Mouse (Mus musculus) heart, adult 2 months (tissue): ENCODE results near the gene Kcnk5. TPM values are rescaled to one million over a fixed set of nuclear protein-coding genes. Genes with fewer than 3 reads are reported as not detected.

Experiments
- DNase-seq, 2 experiments: peaks; one replicate each; pipeline ENCODE4 v3.0.0; 2021
- H3K27ac ChIP-seq: fragments of 200-600 bp; 2 replicates; pipeline ENCODE4 v1.8.1; 2022
- H3K27me3 ChIP-seq: fragments of 200-500 bp; 2 replicates; pipeline ENCODE4 v1.6.1; 2012; ENCODE audit warnings: mild to moderate bottlenecking, low read length, inconsistent platforms, mixed read lengths; ENCODE audit not compliant: control insufficient read depth, insufficient read depth
- H3K36me3 ChIP-seq: fragments of 200-500 bp; 2 replicates; pipeline ENCODE4 v1.6.1; 2012; ENCODE audit warnings: low read length, inconsistent platforms; ENCODE audit not compliant: control insufficient read depth, insufficient read depth
- H3K4me1 ChIP-seq: fragments of 200-500 bp; 2 replicates; pipeline ENCODE4 v1.6.1; 2011; ENCODE audit warnings: low read length; ENCODE audit not compliant: control insufficient read depth, insufficient read depth
- H3K4me3 ChIP-seq: fragments of 200-600 bp; 2 replicates; pipeline ENCODE4 v1.8.1; 2022
- H3K79me2 ChIP-seq: fragments of 200-500 bp; replicated peaks from 2 replicates; pipeline ENCODE4 v1.6.1; 2012; ENCODE audit warnings: mild to moderate bottlenecking, inconsistent platforms, low read length, moderate library complexity, mixed read lengths; ENCODE audit not compliant: control insufficient read depth, insufficient read depth
- H3K9ac ChIP-seq: fragments of 200-500 bp; 2 replicates; pipeline ENCODE4 v1.6.1; 2012; ENCODE audit warnings: low read depth, mild to moderate bottlenecking, control low read depth, inconsistent platforms, low read length, mixed read lengths
- CTCF ChIP-seq: fragments of 200-600 bp; IDR thresholded peaks from 2 replicates; pipeline ENCODE4 v1.8.1; 2022; ENCODE audit warnings: antibody characterized with exemption, mild to moderate bottlenecking, moderate library complexity
- EP300 ChIP-seq: fragments of 200-500 bp; IDR thresholded peaks from 2 replicates; pipeline ENCODE4 v1.6.1; 2011; ENCODE audit warnings: low read depth, low read length, control low read depth; ENCODE audit not compliant: insufficient read depth
- POLR2A ChIP-seq: fragments of 200-500 bp; IDR thresholded peaks from 2 replicates; pipeline ENCODE4 v1.6.1; 2011; ENCODE audit warnings: mild to moderate bottlenecking, low read depth, low read length, control low read depth; ENCODE audit not compliant: insufficient read depth
- WGBS: fragments of 180-500 bp; shearing (Covaris S2); methylation state at CpG from one replicate; pipeline ENCODE4 v1.1.7; 2018; 5-methylcytosine and 5-hydroxymethylcytosine counted together
- intact Hi-C: fragments of 180-260 bp; cut with DNase I; formaldehyde crosslinking; loops from one replicate; pipeline ENCODE4 v1.15.1; 2025
- polyA plus RNA-seq: library from polyadenylated mRNA; depleted of rRNA; stranded (reverse); fragments of >200 nt; gene quantifications from 2 replicates; pipeline ENCODE4 v1.2.3, GENCODE M21; 2012
- total RNA-seq, 2 experiments: library from RNA; stranded (reverse); gene quantifications; 2 replicates each; pipeline ENCODE4 v1.2.3; 2021

Kcnk5 gene
- total and polyA plus RNA-seq, 3 experiments = 0.65 to 0.84 (median 0.70) TPM

DNA sequence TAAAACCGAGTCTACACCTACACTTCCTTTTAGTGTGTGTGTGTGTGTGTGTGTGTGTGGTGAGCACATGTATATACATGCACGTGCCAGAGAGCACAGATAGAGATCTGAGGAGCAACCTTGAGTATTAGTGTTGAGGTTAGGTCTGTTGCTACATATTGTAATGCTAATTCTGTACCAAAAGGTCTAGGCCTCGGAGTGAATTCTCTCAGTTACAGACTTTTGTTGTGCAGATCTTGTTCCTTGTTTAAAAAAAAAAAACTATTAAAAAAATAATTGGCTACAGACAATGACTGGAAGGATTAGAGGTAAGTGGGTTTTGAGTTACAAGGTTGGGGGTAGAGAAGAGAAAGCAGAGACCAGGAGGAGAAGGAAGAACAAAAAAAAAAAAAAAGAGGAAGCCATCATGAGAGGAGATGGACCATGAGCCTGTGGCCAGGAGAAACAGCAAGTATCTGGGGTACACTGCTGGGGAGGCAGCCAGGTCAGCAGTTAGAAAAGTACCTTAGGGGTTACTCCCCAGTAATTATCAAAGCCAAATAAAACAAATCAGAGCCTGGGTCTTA is 35.8 kb upstream of the Kcnk5 start:
- Histone ChIP-seq H3K36me3 (no peaks in the 10 kb centered on the region), H3K27ac (no peak overlapping the region), H3K4me3 (no peak overlapping the region), H3K27me3 (no peaks in the 10 kb centered on the region), H3K79me2 (no peaks in the 10 kb centered on the region), H3K4me1 (no peaks in the 10 kb centered on the region), H3K9ac (no peak overlapping the region)
- no peak for DNase-seq
- intact Hi-C loops = no loop called here
- TF ChIP-seq POLR2A (no peak), CTCF (no peak), EP300 (no peak)
- 63% methylated on average over 3 of the region's 3 CpGs for WGBS

DNA sequence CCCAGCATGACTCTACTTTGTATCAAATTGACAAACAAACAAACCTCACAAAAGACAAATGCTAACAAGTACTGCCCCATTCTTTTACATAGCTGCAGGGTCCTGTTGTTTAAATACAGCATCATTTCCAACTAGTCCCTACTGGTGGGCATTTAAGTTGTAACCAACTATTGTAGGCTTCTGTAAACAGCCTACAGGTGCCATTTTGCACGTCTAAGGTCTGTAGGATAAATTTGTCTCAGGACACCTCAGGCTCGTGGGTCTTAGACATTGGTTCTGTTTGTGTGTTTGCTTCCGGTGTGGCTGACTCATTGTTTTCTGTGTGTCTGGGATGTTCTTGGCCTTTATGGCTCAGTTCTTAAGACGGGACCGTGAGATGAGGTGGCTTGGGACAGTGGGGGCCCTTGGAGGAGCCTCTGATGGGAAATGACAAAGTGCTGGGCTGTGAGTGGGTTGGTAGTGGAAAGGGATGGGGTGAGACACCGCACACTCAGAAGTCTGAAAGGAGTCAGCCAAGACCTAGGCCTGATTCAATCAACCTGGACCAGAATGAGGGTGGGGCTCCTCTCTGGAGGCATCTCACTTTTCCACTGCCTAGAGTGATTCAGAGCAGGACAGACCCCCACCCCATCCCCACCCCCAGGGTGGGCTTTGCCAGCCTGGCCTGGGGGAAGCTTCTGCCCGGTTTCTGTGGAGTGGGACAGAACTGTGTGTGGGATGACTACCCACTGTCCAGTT is 35.1 kb upstream of the Kcnk5 start:
- H3K27me3 ChIP-seq = no peaks in the 10 kb centered on the region

DNA sequence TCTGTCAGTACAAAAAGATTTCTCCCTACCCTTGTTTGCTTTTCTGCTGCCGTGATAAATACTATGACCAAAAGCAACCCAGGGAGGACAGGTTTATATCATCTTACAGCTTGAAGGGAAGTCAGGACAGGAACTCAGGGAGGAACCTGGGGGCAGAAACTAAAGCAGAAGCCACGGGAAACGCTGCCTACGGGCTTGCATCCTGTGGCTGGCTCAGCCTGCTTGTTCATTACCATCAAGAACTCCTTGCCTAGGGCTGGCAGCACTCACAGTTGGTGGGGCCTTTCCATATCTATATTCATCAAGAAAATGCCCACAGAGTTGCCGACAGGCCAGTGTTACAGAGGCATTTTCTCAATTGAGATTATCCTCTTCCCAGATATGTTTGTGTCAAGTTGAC is 34.2 kb upstream of the Kcnk5 start:
- H3K9ac ChIP-seq = no peak overlapping the region
- H3K79me2 ChIP-seq = no peaks in the 10 kb centered on the region
- no peaks in the 10 kb centered on the region for H3K4me1 ChIP-seq
- no peak for DNase-seq
- no peak overlapping the region for H3K27ac ChIP-seq
- intact Hi-C loops = no loop called here
- no peaks in the 10 kb centered on the region for H3K27me3 ChIP-seq
- H3K4me3 ChIP-seq = no peak overlapping the region
- WGBS = 27% methylated on average over 5 of the region's 5 CpGs
- TF ChIP-seq POLR2A (no peak), CTCF (no peak), EP300 (no peak)
- no peaks in the 10 kb centered on the region for H3K36me3 ChIP-seq

More for the DNA sequence above, 35.1 kb upstream of the Kcnk5 start:
- DNase-seq = no peak
- no peak overlapping the region for H3K27ac ChIP-seq
- no peak overlapping the region for H3K4me3 ChIP-seq
- TF ChIP-seq POLR2A (no peak), EP300 (no peak), CTCF (no peak)
- no peaks in the 10 kb centered on the region for H3K36me3 ChIP-seq
- no peaks in the 10 kb centered on the region for H3K79me2 ChIP-seq
- WGBS = 83% methylated on average over 7 of the region's 7 CpGs
- H3K4me1 ChIP-seq = no peaks in the 10 kb centered on the region
- intact Hi-C loops = no loop called here
- no peak overlapping the region for H3K9ac ChIP-seq

DNA sequence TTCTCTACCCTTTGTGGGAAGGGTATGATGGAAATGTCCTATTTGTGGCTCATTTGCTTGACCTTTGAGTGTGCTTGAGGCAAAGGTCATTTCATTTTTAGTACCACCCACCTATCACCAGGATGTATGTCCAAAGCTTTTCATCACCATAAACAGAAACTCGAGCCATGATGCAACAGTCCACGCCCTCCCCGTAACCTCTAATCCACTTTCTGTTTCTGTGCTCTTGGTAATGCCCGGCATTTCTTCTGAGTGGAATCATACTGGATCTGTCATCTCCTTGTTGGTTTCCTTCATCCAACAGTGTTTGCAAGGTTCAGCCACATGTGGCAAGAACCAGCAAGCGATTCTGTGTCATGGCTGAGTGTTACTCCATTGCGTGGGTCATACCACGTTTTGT is 32.5 kb upstream of the Kcnk5 start:
- Histone ChIP-seq H3K27me3 (no peaks in the 10 kb centered on the region), H3K9ac (no peak overlapping the region), H3K36me3 (no peaks in the 10 kb centered on the region), H3K4me3 (no peak overlapping the region), H3K27ac (no peak overlapping the region), H3K79me2 (no peaks in the 10 kb centered on the region), H3K4me1 (no peaks in the 10 kb centered on the region)
- intact Hi-C loops = no loop called here
- TF ChIP-seq POLR2A (no peak), CTCF (no peak), EP300 (no peak)
- no peak for DNase-seq
- 78% methylated on average over 7 of the region's 7 CpGs for WGBS

DNA sequence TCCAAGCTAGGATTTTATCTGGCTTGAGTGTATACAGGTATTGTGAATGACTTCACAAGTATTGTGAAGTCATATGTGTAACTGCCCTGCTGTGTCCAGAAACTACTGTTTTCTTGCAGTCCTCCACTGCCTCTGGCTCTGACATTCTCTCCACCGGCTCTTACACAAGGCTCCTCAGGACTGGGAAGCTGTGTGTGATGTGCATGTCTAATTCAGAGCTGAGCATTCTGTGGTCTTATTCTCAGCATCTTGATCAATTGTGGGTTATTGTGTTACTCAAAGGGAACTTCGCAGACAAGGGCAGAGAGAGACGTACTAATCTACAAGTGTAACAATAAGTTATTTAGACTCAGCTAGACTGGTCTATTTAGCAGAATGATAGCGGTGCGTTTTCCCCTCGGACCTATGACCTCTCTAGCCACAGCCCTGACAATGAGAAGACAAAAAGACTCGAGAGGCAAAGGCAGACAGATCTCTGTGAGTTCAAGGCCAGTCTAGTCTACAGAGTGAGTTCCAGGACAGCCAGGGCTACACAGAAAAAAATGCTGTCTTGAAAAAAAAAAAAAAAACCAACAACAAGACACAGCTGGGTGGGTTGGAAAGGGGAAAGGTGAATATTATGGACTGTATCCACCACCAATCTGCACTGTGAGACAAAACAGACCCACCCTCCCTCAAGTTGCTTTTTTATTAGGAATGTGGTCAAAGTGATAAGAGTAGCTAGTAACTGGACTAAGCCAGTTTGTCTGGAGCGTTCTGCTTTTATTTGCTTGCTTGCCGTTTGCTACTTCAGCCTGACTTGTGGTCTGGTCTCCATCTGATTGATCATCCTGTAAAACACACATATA is 30.4 kb upstream of the Kcnk5 start:
- Histone ChIP-seq H3K9ac (no peak overlapping the region), H3K4me1 (no peaks in the 10 kb centered on the region), H3K79me2 (no peaks in the 10 kb centered on the region), H3K27me3 (no peaks in the 10 kb centered on the region), H3K36me3 (no peaks in the 10 kb centered on the region), H3K27ac (no peak overlapping the region), H3K4me3 (no peak overlapping the region)
- DNase-seq = no peak
- intact Hi-C loops = no loop called here
- 54% methylated on average over 9 of the region's 9 CpGs for WGBS
- TF ChIP-seq CTCF (no peak), EP300 (no peak), POLR2A (no peak)

DNA sequence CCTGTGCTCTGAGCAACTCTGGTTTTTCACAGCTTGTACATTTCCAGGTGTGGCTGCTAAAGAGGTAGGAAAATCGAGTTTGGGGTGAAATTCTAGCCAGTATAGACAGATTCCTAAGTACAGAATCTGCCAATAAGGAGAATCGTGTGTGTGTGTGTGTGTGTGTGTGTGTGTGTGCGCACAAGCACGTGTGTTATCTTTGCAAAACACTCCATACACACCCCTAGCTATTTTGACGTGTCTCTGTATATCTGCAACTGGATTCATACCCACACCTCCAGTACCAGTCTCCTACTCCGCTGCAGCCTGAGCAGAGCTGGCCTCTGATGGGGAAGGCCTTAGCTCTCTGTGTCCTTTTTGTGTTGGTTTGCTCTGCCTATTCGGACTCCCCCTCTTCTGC is 28.3 kb upstream of the Kcnk5 start:
- Histone ChIP-seq H3K4me1 (no peaks in the 10 kb centered on the region), H3K27ac (no peak overlapping the region), H3K36me3 (no peaks in the 10 kb centered on the region), H3K79me2 (no peaks in the 10 kb centered on the region), H3K4me3 (no peak overlapping the region), H3K27me3 (peaks cover 1% of the 10 kb centered on the region; the same call in 1 of the 2 replicates), H3K9ac (no peak overlapping the region)
- WGBS = 74% methylated on average over 7 of the region's 7 CpGs
- no peak for DNase-seq
- intact Hi-C loops = no loop called here
- TF ChIP-seq CTCF = no peak
- TF ChIP-seq EP300 = no peak
- TF ChIP-seq POLR2A = no peak
